Comparison of ENCODE assay signal across 14 mouse cellular contexts in the genomic region with DNA sequence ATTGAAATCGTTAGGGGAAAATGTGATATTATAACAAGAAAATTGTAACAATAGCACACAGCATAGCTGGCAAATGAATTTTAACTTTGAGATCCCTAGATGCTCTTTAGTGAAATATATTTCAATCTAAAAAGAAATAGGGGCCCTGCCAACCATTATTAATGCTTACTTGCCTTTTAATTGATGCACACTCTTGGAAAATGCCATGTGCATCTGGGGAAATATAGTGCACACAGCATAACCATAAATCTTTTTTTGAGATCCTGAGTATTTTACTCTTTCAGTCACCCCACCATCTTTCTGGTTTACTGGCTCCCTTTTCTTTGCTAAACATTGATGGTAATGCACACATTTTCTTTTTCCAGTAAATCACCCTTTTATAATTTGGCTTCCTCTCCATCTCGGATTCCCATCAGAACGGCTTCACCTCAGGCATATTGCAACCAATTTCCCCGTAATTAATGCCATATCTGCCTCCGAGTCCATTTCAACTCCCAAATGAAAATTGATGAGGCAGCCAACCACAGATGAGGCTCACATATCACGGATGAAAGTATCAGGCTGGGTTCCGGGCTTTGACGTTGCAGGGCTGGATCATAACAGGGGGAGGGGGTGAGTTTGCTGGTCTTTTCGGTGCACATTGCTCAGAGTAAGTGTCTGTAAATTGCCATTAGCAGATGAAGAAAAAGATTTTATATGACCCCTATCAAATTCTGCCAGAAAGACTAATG. TPM values are rescaled to one million over a fixed set of nuclear protein-coding genes. Genes with fewer than 3 reads are reported as not detected.
DNase-seq lines count a peak whose midpoint lies in the region; ATAC-seq and TF ChIP-seq lines count a peak whose summit lies in the region.
"Had no signal": no experiment of that assay in that cellular context is flagged by ENCODE, and none has a peak within 500 bp of the region (broad histone marks: within the 10 kb centered on the region; RNA-seq: fewer than 3 reads in every experiment).

No protein-coding gene starts in this region.

- no peaks in the 10 kb centered on the region for H3K27me3 ChIP-seq in hindbrain, embryonic 15.5 days
- H3K27me3 ChIP-seq in midbrain, postnatal 0 days (ENCODE audit: insufficient read depth, low read length), result no peaks in the 10 kb centered on the region
- H3K27me3 ChIP-seq: heart, embryonic 15.5 days had no signal

- TF ChIP-seq CTCF in brain, embryonic 14.5 days (IDR thresholded peaks at IDR 0.05; ENCODE audit: borderline replicate concordance, extremely low read depth, insufficient read depth, insufficient read length), result no peak
- no peak for TF ChIP-seq CTCF in midbrain, postnatal 0 days (IDR thresholded peaks at IDR 0.05)

- H3K9me3 ChIP-seq in hindbrain, embryonic 15.5 days, result no peaks in the 10 kb centered on the region
- H3K9me3 ChIP-seq in midbrain, postnatal 0 days (ENCODE audit: low read length), result no peaks in the 10 kb centered on the region
- H3K9me3 ChIP-seq: heart, embryonic 15.5 days had no signal

- no peaks in the 10 kb centered on the region for H3K36me3 ChIP-seq in hindbrain, embryonic 15.5 days
- no peaks in the 10 kb centered on the region for H3K36me3 ChIP-seq in midbrain, postnatal 0 days (ENCODE audit: insufficient read depth, low read length)
- H3K36me3 ChIP-seq: heart, embryonic 15.5 days had no signal

- no peak overlapping the region for H3K9ac ChIP-seq in hindbrain, embryonic 15.5 days
- no peak overlapping the region for H3K9ac ChIP-seq in midbrain, postnatal 0 days (replicated peaks; ENCODE audit: low read length, poor library complexity, severe bottlenecking)
- H3K9ac ChIP-seq: heart, embryonic 15.5 days had no signal

- peak overlapping the region; percentile 27 for H3K4me2 ChIP-seq in hindbrain, embryonic 15.5 days
- H3K4me2 ChIP-seq in midbrain, postnatal 0 days (ENCODE audit: low read depth, low read length, poor library complexity, severe bottlenecking), result peak overlapping the region; percentile 20; the same call in 1 of the 2 replicates
- H3K4me2 ChIP-seq: heart, embryonic 15.5 days had no signal

- H3K4me3 ChIP-seq in hindbrain, embryonic 15.5 days, result no peak overlapping the region
- no peak overlapping the region for H3K4me3 ChIP-seq in midbrain, postnatal 0 days (ENCODE audit: low read depth, low read length)
- H3K4me3 ChIP-seq: heart, embryonic 15.5 days had no signal

- 32% methylated on average over 9 of the region's 9 CpGs for WGBS in hindbrain, embryonic 15.5 days
- 43% methylated on average over 9 of the region's 9 CpGs for whole genome bisulfite sequencing in midbrain, postnatal 0 days

- ATAC-seq in hindbrain, embryonic 15.5 days (ENCODE audit: low FRiP score, low read depth), result peak; percentile 69; the same call in 1 of the 2 replicates
- no peak for ATAC-seq in midbrain, postnatal 0 days (ENCODE audit: low FRiP score)

- peak; percentile 12 to 17 for DNase-seq in cerebellum, postnatal 14 days
- no peak for DNase-seq in cerebellum, adult 11-12 months
- DNase-seq in brain, embryonic 14.5 days (ENCODE audit: low read depth), result peak; percentile 69
- DNase-seq in midbrain, postnatal 0 days (ENCODE audit: low spot score), result peak; percentile 62
- DNase-seq in right cerebral cortex, postnatal 14 days, result no peak
- no peak for DNase-seq in cerebellum, adult 9-11 months
- no peak for DNase-seq in layer of hippocampus, adult 9-10 months (ENCODE audit: low spot score)
- DNase-seq: gastrocnemius, postnatal 10 days; kidney, adult 18-20 months; spleen, adult 18-20 months had no signal

- peaks cover 12% of the 10 kb centered on the region for H3K4me1 ChIP-seq in hindbrain, embryonic 15.5 days (replicated peaks)
- peaks cover 5% of the 10 kb centered on the region; the same call in 1 of the 2 replicates for H3K4me1 ChIP-seq in midbrain, postnatal 0 days (ENCODE audit: insufficient read depth, low read length)
- H3K4me1 ChIP-seq: heart, embryonic 15.5 days had no signal

- H3K27ac ChIP-seq in hindbrain, embryonic 15.5 days (replicated peaks), result peak overlapping the region; percentile 64
- no peak overlapping the region for H3K27ac ChIP-seq in midbrain, postnatal 0 days (ENCODE audit: low read depth, low read length)
- H3K27ac ChIP-seq: heart, embryonic 15.5 days had no signal

- TF ChIP-seq POLR2A in brain, embryonic 14.5 days (IDR thresholded peaks at IDR 0.05; ENCODE audit: borderline replicate concordance, extremely low read depth, insufficient read depth, insufficient read length, poor library complexity, severe bottlenecking), result no peak

RNA-seq across cellular contexts. Expression of gene Fam216b, which starts 28.8 kb away (rescaled TPM):
- 0.37 and 0.38 TPM in 2 replicates for polyA plus RNA-seq in brain, embryonic 14.5 days (2012; rRNA removed)
- polyA plus RNA-seq in hindbrain, embryonic 15.5 days (2015; fragmentation: Nextera tagmentation; extraction: Ambion mirVana), result 0.83 and 1.2 TPM in 2 replicates
- total RNA-seq in midbrain, postnatal 0 days (2014; rRNA removed), result 5.1 and 5.7 TPM in 2 replicates
- 3.8 and 4.8 TPM in 2 replicates for polyA plus RNA-seq in midbrain, postnatal 0 days (2015; fragmentation: Nextera tagmentation; extraction: Ambion mirVana)
- total RNA-seq: ES-E14; gastrocnemius, postnatal 10 days; neutrophil, adult 5-6 weeks had no signal

Comparison
In these comparisons a context has a peak if more than half of its experiments do, and no peak if none do; other contexts are left out.
1. DNase-seq: peak in cerebellum, postnatal 14 days (2 of 2), brain, embryonic 14.5 days (single experiment) and midbrain, postnatal 0 days (single experiment); none in cerebellum, adult 11-12 months (single experiment), right cerebral cortex, postnatal 14 days (single experiment), cerebellum, adult 9-11 months (single experiment) and layer of hippocampus, adult 9-10 months (single experiment).